Mouse (Mus musculus) stomach, embryonic 16.5 days (tissue): ENCODE results near the gene Nanog. TPM values are rescaled to one million over a fixed set of nuclear protein-coding genes. Genes with fewer than 3 reads are reported as not detected.

Source experiments
- polyA plus RNA-seq: library from polyadenylated mRNA; unstranded; fragments of >200 nt; fragmentation: Nextera tagmentation; extraction: Ambion mirVana; gene quantifications from 2 replicates; pipeline ENCODE4 v1.2.1, GENCODE M21; 2015

Gene Nanog
- polyA plus RNA-seq, 1 experiment from 2014 or later: 0.14 TPM

Other genes with a start within 250 kb of the Nanog start
- gene Rimklb, start 208.7 kb upstream of the Nanog start, polyA plus RNA-seq: 6.6 and 7.3 TPM in 2 replicates
- gene Mfap5, start 201.6 kb upstream of the Nanog start, polyA plus RNA-seq: 86.4 and 115 TPM in 2 replicates
- 0.14 TPM in 1 of 2 replicates, not detected in the other for gene Aicda, start 153.7 kb upstream of the Nanog start, polyA plus RNA-seq
- 6.1 and 6.2 TPM in 2 replicates for gene Apobec1, start 105.0 kb upstream of the Nanog start, polyA plus RNA-seq
- gene Gdf3, start 97.4 kb upstream of the Nanog start, polyA plus RNA-seq: 0.14 and 0.18 TPM in 2 replicates
- not detected in 2 replicates for gene Dppa3, start 81.1 kb upstream of the Nanog start, polyA plus RNA-seq
- gene Slc2a3, start 94.2 kb downstream of the Nanog start, polyA plus RNA-seq: 11.2 and 12.1 TPM in 2 replicates
- 5.2 and 5.9 TPM in 2 replicates for gene Foxj2, start 112.4 kb downstream of the Nanog start, polyA plus RNA-seq
- 2.5 and 3.2 TPM in 2 replicates for gene C3ar1, start 148.7 kb downstream of the Nanog start, polyA plus RNA-seq
- gene Necap1, start 167.0 kb downstream of the Nanog start, polyA plus RNA-seq: 58.6 and 58.8 TPM in 2 replicates
- gene Clec4a1, start 214.4 kb downstream of the Nanog start, polyA plus RNA-seq: 5.7 and 6.8 TPM in 2 replicates
- 5.5 and 6.8 TPM in 2 replicates for gene Clec4a3, start 245.0 kb downstream of the Nanog start, polyA plus RNA-seq